Mouse (Mus musculus) spleen, adult 2 months (tissue): Measurements from ENCODE around the gene Enah. TPM values are rescaled to one million over a fixed set of nuclear protein-coding genes. Genes with fewer than 3 reads are reported as not detected.
A peak's percentile ranks its signal among the peaks of the same experiment; 100 is the strongest.

Experiments used
- DNase-seq, 2 experiments: peaks; one replicate each; pipeline versions ENCODE4 v3.0.0 to v3.0.0-alpha.2; 2012 to 2021; ENCODE audit warnings: low spot score in 2 of 2, low read depth in 1 of 2
- H3K27ac ChIP-seq: fragments of 200-500 bp; 2 replicates; pipeline ENCODE4 v1.5.1; 2012; ENCODE audit warnings: low read length, inconsistent platforms; ENCODE audit not compliant: insufficient read depth
- H3K27me3 ChIP-seq: fragments of 200-500 bp; 2 replicates; pipeline ENCODE4 v1.6.1; 2012; ENCODE audit warnings: mild to moderate bottlenecking, moderate library complexity, low read length, inconsistent platforms; ENCODE audit not compliant: control insufficient read depth, insufficient read depth
- H3K36me3 ChIP-seq: fragments of 200-500 bp; 2 replicates; pipeline ENCODE4 v1.6.1; 2012; ENCODE audit warnings: mild to moderate bottlenecking, low read length, inconsistent platforms; ENCODE audit not compliant: control insufficient read depth, insufficient read depth
- H3K4me1 ChIP-seq: fragments of 200-500 bp; 2 replicates; pipeline ENCODE4 v1.6.1; 2011; ENCODE audit warnings: inconsistent platforms; ENCODE audit not compliant: control insufficient read depth, insufficient read depth, insufficient read length
- H3K4me3 ChIP-seq: fragments of 200-500 bp; 2 replicates; pipeline ENCODE4 v1.5.1; 2011; ENCODE audit warnings: mild to moderate bottlenecking, inconsistent platforms; ENCODE audit not compliant: insufficient read depth, insufficient read length; ENCODE audit errors: extremely low read depth
- CTCF ChIP-seq: fragments of 200-500 bp; IDR thresholded peaks from 2 replicates; pipeline ENCODE4 v1.5.1; 2011; ENCODE audit warnings: mild to moderate bottlenecking, inconsistent platforms; ENCODE audit not compliant: insufficient read depth, insufficient read length, insufficient replicate concordance; ENCODE audit errors: extremely low read depth
- POLR2A ChIP-seq: fragments of 200-500 bp; IDR thresholded peaks from 2 replicates; pipeline ENCODE4 v1.6.1; 2011; ENCODE audit warnings: low read depth, low read length, inconsistent platforms
- WGBS: fragments of 180-500 bp; shearing (Covaris S2); methylation state at CpG from one replicate; pipeline ENCODE4 v1.1.7; 2018; 5-methylcytosine and 5-hydroxymethylcytosine counted together
- polyA plus RNA-seq: library from polyadenylated mRNA; depleted of rRNA; stranded (reverse); fragments of >200 nt; gene quantifications from 2 replicates; pipeline ENCODE4 v1.2.3, GENCODE M21; 2012; rRNA removed

Enah gene
- polyA plus RNA-seq, result 1.5 and 1.6 TPM in 2 replicates

GRCm38 (mm10) chr1:182019926-182020801 lies at the start of gene Enah:
Gene Enah (minus strand): TSS chr1:182019990.
- TF ChIP-seq POLR2A (no peak), CTCF (no peak)
- H3K36me3 ChIP-seq, result no peaks in the 10 kb centered on the region
- H3K27me3 ChIP-seq, result peaks cover 19% of the 10 kb centered on the region
- H3K4me3 ChIP-seq, result peak within 1 kb of the TSS; percentile 47
- H3K4me1 ChIP-seq, result peaks cover 4% of the 10 kb centered on the region; the same call in 1 of the 2 replicates
- WGBS, result 2% methylated on average over 73 of the region's 109 CpGs
- H3K27ac ChIP-seq, result no peak within 1 kb of the TSS
- DNase-seq, result no peak

GRCm38 (mm10) chr1:182068136-182068535 lies 48.3 kb upstream of the Enah start:
- Histone ChIP-seq H3K36me3 (no peaks in the 10 kb centered on the region), H3K4me3 (no peak overlapping the region), H3K27ac (no peak overlapping the region), H3K27me3 (no peaks in the 10 kb centered on the region), H3K4me1 (no peaks in the 10 kb centered on the region)
- DNase-seq, result no peak
- TF ChIP-seq CTCF, result no peak
- no peak for TF ChIP-seq POLR2A
- 86% methylated on average over 7 of the region's 7 CpGs for WGBS

GRCm38 (mm10) chr1:182066527-182067465 lies 47.0 kb upstream of the Enah start:
- no peaks in the 10 kb centered on the region for H3K27me3 ChIP-seq
- no peak overlapping the region for H3K4me3 ChIP-seq
- no peaks in the 10 kb centered on the region for H3K36me3 ChIP-seq
- no peaks in the 10 kb centered on the region for H3K4me1 ChIP-seq
- TF ChIP-seq CTCF, result no peak
- no peak for TF ChIP-seq POLR2A
- no peak for DNase-seq
- 77% methylated on average over 9 of the region's 9 CpGs for WGBS
- no peak overlapping the region for H3K27ac ChIP-seq

GRCm38 (mm10) chr1:182063716-182064115 lies 43.9 kb upstream of the Enah start:
- Histone ChIP-seq H3K4me3 (no peak overlapping the region), H3K4me1 (no peaks in the 10 kb centered on the region), H3K36me3 (no peaks in the 10 kb centered on the region), H3K27me3 (no peaks in the 10 kb centered on the region), H3K27ac (no peak overlapping the region)
- 71% methylated on average over 8 of the region's 8 CpGs for WGBS
- no peak for DNase-seq
- TF ChIP-seq POLR2A (no peak), CTCF (no peak)

GRCm38 (mm10) chr1:182062801-182063200 lies 43.0 kb upstream of the Enah start:
- no peak overlapping the region for H3K4me3 ChIP-seq
- TF ChIP-seq CTCF (no peak), POLR2A (no peak)
- no peaks in the 10 kb centered on the region for H3K36me3 ChIP-seq
- no peaks in the 10 kb centered on the region for H3K27me3 ChIP-seq
- no peak overlapping the region for H3K27ac ChIP-seq
- WGBS, result 90% methylated on average over 8 of the region's 8 CpGs
- no peaks in the 10 kb centered on the region for H3K4me1 ChIP-seq
- DNase-seq, result no peak

- Histone ChIP-seq H3K27ac (no peak overlapping the region), H3K4me3 (no peak overlapping the region), H3K36me3 (no peaks in the 10 kb centered on the region), H3K4me1 (no peaks in the 10 kb centered on the region), H3K27me3 (no peaks in the 10 kb centered on the region)
- 96% methylated on average over 4 of the region's 4 CpGs for WGBS
- TF ChIP-seq CTCF (no peak), POLR2A (no peak)
- DNase-seq, result no peak
Measured at GRCm38 (mm10) chr1:182061203-182061602, 41.4 kb upstream of the Enah start.
